Mouse (Mus musculus) kidney, embryonic 16.5 days (tissue): ENCODE data around the gene Camk2g. TPM values are rescaled to one million over a fixed set of nuclear protein-coding genes. Genes with fewer than 3 reads are reported as not detected.

Experiments used
- ATAC-seq: fragments of 200-750 bp; cut with Nextera tagmentation; 2 replicates; pipeline ENCODE4 v1.8.0; 2017; ENCODE audit warnings: moderate TSS enrichment; ENCODE audit not compliant: low FRiP score, low TSS enrichment
- H3K27ac ChIP-seq: fragments of 300-500 bp; sonication (generic); 2 replicates; pipeline ENCODE4 v1.5.1; 2014; ENCODE audit warnings: low read length
- H3K27me3 ChIP-seq: fragments of 300-500 bp; sonication (generic); 2 replicates; pipeline ENCODE4 v1.6.1; 2014; ENCODE audit warnings: low read length, control low read depth, mixed read lengths; ENCODE audit not compliant: insufficient read depth
- H3K36me3 ChIP-seq: fragments of 300-500 bp; sonication (generic); 2 replicates; pipeline ENCODE4 v1.6.1; 2014; ENCODE audit warnings: low read length, control low read depth, mixed read lengths; ENCODE audit not compliant: insufficient read depth
- H3K4me1 ChIP-seq: fragments of 300-500 bp; sonication (generic); 2 replicates; pipeline ENCODE4 v1.6.1; 2014; ENCODE audit warnings: low read length, control low read depth, mixed read lengths; ENCODE audit not compliant: insufficient read depth
- H3K4me2 ChIP-seq: fragments of 300-500 bp; sonication (generic); replicated peaks from 2 replicates; pipeline ENCODE4 v1.6.1; 2014; ENCODE audit warnings: low read depth, low read length
- H3K4me3 ChIP-seq: fragments of 300-500 bp; sonication (generic); 2 replicates; pipeline ENCODE4 v1.5.1; 2014; ENCODE audit warnings: mild to moderate bottlenecking, low read length
- H3K9ac ChIP-seq: fragments of 300-500 bp; sonication (generic); replicated peaks from 2 replicates; pipeline ENCODE4 v1.6.1; 2014; ENCODE audit warnings: low read length
- H3K9me3 ChIP-seq: fragments of 300-500 bp; sonication (generic); 2 replicates; pipeline ENCODE4 v1.6.1; 2016; ENCODE audit warnings: low read length, control low read depth
- WGBS: fragments of 180-500 bp; shearing (Covaris S2); extraction: QIAGEN DNeasy Blood & Tissue Kit; methylation state at CpG from one replicate; pipeline ENCODE4 v1.1.7; 2014; 5-methylcytosine and 5-hydroxymethylcytosine counted together
- polyA plus RNA-seq: library from polyadenylated mRNA; unstranded; fragments of >200 nt; fragmentation: Nextera tagmentation; extraction: Ambion mirVana; gene quantifications from 2 replicates; pipeline ENCODE4 v1.2.1, GENCODE M21; 2015

The Camk2g gene
- polyA plus RNA-seq, 1 experiment from 2014 or later = 46.0 TPM

DNA sequence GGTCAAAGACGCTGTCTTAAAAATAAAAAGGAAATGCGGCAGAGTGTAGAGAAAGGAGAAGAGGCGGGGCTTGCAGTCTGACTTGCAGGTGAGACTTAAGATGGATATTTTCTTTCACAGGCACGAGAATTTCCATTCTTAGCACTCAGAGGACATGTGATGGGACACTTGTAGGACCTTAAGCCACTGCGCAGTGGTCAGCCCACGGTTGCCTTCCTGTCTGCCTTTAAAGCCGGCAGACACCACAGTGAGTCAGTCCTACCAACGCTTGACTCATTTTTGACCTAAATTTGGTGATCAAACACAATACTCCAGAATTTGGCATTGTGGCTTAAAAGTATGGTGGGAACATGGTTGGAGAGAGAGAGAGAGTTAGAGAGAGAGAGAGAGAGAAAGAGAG, 17.3 kb upstream of the Camk2g start:
- ATAC-seq = no peak
- Histone ChIP-seq H3K9ac (no peak overlapping the region), H3K4me3 (no peak overlapping the region), H3K4me1 (no peaks in the 10 kb centered on the region), H3K27me3 (no peaks in the 10 kb centered on the region), H3K36me3 (no peaks in the 10 kb centered on the region), H3K4me2 (no peak overlapping the region), H3K27ac (no peak overlapping the region), H3K9me3 (no peaks in the 10 kb centered on the region)
- 86% methylated on average over 8 of the region's 8 CpGs for WGBS

DNA sequence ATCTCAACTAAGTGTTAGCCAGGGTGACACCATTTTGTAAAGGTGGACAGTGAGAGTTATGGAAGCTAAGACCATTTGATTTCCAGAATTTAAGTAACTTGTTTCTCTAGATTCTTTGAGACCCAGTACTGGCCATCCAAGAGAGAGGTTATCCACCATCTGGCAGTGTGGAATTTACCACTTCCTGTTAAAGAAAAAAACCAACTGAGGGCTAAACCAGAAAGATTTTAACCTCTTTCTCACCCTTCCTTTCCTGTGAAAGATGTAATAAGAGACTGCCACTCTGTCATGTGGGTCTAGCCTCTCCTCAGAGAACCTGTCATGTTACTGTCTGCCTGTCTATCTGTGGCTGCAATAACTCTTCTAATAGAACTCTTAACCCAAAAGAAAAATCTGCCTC, 15.9 kb upstream of the Camk2g start:
- H3K27me3 ChIP-seq = no peaks in the 10 kb centered on the region
- H3K36me3 ChIP-seq = no peaks in the 10 kb centered on the region
- peaks cover 5% of the 10 kb centered on the region for H3K4me1 ChIP-seq
- no peak overlapping the region for H3K9ac ChIP-seq
- H3K4me3 ChIP-seq = no peak overlapping the region
- ATAC-seq = no peak
- H3K4me2 ChIP-seq = no peak overlapping the region
- no peaks in the 10 kb centered on the region for H3K9me3 ChIP-seq
- H3K27ac ChIP-seq = no peak overlapping the region

DNA sequence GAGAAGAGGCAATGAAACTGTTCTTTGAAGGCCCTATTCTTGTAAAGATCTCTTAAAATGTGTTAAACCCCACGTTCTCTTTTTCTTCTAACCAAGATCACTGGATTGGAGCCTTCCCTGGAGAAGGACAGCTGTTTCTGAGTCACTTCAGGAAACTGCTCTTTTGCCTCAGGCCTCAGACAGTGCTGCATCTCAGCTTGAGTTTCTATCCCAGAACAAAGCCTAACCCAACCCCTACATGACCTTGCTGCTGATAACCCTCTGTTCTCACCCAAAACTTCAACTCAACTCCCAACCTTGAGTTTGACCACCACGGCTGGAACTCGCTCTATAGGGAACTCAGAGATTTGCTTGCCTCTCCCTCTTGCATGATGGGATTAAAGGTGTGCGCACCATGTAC, 15.5 kb upstream of the Camk2g start:
- Histone ChIP-seq H3K9me3 (no peaks in the 10 kb centered on the region), H3K27me3 (no peaks in the 10 kb centered on the region), H3K9ac (no peak overlapping the region), H3K36me3 (no peaks in the 10 kb centered on the region), H3K4me3 (no peak overlapping the region), H3K4me1 (peaks cover 8% of the 10 kb centered on the region), H3K4me2 (no peak overlapping the region), H3K27ac (no peak overlapping the region)
- ATAC-seq = no peak
- WGBS = 80% methylated on average over 4 of the region's 4 CpGs

DNA sequence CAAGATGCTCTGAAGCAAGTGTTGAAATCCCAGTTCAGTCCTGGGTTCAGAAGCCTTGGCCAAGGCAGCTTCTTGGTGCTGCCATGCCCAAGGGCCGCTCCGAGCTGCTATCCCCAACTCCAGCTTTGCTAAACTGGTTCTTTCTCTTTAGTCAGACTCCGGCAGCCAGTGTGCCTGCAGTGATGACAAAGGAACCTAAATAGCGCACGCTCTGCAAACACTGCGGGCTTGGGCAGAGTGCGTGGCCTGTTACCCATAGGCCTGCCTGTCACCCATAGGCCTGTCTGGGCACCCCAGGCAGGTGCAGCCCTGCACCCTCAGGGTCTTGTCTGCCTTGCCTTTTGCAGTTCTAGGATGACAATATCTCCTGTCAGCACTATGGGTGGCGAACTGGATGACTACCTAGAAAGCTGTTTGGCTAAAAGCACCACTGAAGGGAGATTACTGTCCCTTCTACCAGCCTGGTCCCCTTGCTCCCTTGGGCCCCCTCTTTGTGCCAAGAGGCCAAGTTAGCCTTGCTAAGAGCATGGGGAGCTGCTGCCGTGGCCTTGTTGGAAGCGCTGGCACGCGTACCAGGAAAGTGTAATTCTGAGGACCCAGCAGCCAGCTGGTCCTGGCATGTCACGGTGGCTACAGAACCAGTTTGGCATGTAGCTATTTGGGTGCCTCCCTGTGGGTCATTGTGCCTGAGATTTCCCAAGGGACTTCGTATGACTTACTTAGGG, 12.4 kb upstream of the Camk2g start:
- no peaks in the 10 kb centered on the region for H3K9me3 ChIP-seq
- no peaks in the 10 kb centered on the region for H3K27me3 ChIP-seq
- H3K4me1 ChIP-seq = peaks cover 15% of the 10 kb centered on the region
- H3K36me3 ChIP-seq = no peaks in the 10 kb centered on the region
- no peak overlapping the region for H3K4me3 ChIP-seq
- ATAC-seq = no peak
- H3K9ac ChIP-seq = no peak overlapping the region
- H3K27ac ChIP-seq = no peak overlapping the region
- 86% methylated on average over 14 of the region's 14 CpGs for WGBS
- H3K4me2 ChIP-seq = no peak overlapping the region

DNA sequence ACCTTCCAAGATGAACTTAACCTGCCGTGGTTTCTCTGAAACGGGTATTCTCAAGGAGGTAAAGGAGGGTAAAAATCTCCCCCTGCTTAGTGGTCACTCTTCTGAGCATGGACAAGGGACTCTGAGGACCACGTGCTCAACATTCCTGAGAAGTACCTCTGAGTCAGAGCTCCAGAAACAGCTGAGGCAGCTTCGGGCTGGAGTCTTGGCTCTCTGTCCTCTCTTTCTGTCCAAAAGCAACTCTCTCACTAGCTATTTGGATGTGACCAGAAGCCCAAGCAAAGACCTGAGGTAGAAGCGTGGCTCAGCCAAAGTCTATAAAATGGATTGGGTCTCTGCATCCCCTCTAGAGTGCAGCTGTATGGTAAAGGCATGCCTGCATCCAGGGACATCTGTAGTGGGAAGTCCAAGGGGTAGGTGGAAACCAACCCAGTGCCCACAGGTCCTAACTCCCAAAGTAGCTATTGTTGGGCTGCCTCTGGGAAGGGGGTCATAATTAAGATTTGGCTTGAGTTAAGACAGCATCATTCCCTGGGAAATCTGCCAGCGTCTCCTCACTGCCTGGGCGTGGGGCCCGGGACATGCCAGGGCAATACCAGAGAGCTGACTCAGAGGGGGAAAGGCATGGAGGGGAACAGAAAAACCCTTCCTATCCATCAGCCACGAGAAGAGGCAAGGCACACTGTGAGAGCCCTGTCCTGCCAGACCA, 11.2 kb upstream of the Camk2g start:
- H3K27me3 ChIP-seq = no peaks in the 10 kb centered on the region
- ATAC-seq = 0 out of 2 replicates have a peak, but pooled peaks have one; percentile 32
- WGBS = 57% methylated on average over 9 of the region's 9 CpGs
- H3K9me3 ChIP-seq = no peaks in the 10 kb centered on the region
- no peaks in the 10 kb centered on the region for H3K36me3 ChIP-seq
- H3K4me1 ChIP-seq = peaks cover 15% of the 10 kb centered on the region
- peak overlapping the region; percentile 54 for H3K27ac ChIP-seq
- no peak overlapping the region for H3K4me3 ChIP-seq
- no peak overlapping the region for H3K4me2 ChIP-seq
- H3K9ac ChIP-seq = no peak overlapping the region

DNA sequence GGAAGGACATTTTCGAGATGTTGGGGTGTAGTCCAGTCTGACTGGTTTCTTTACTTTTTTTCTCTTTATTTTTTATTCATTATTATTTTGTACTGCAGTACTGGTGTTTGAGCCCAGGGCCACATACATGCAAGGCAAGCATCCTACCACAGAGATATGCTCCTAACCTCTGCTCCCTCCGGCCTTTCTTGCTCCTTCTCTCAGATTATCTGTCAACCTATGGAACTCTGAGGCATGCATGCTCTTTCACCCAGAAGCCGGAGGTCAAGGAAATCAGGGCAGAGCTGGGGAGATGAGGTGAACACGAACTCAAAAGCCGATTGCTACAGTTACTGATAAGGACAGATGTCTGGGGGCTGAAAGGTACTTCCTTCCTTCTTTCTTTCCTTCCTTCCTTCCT, 10.6 kb upstream of the Camk2g start:
- Histone ChIP-seq H3K4me1 (peaks cover 15% of the 10 kb centered on the region), H3K9me3 (no peaks in the 10 kb centered on the region), H3K36me3 (no peaks in the 10 kb centered on the region), H3K4me2 (no peak overlapping the region), H3K27ac (no peak overlapping the region), H3K9ac (no peak overlapping the region), H3K4me3 (no peak overlapping the region), H3K27me3 (no peaks in the 10 kb centered on the region)
- ATAC-seq = no peak
- 67% methylated on average over 5 of the region's 5 CpGs for WGBS

DNA sequence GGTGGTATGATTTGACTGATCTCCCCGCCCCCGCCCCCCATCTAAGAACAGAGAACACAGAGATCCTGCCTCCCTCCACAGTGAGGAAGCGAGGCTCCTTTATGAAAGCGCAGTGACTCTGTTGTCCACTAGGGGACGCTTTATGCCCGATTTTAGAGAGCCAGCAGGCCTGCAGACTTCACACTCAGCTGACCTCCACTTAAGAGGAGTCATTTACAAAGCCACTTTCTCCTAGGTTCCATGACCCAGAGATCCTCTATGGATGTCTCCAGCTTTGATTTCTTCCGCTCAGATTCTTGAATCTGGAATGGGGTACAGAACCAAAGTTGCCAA, 9.7 kb upstream of the Camk2g start:
- ATAC-seq = peak; percentile 65; the same call in 1 of the 2 replicates
- WGBS = 2% methylated on average over 7 of the region's 7 CpGs
- no peak overlapping the region for H3K9ac ChIP-seq
- H3K4me2 ChIP-seq = no peak overlapping the region
- H3K4me1 ChIP-seq = peaks cover 15% of the 10 kb centered on the region
- H3K27me3 ChIP-seq = no peaks in the 10 kb centered on the region
- no peaks in the 10 kb centered on the region for H3K36me3 ChIP-seq
- H3K4me3 ChIP-seq = no peak overlapping the region
- no peak overlapping the region for H3K27ac ChIP-seq
- no peaks in the 10 kb centered on the region for H3K9me3 ChIP-seq

DNA sequence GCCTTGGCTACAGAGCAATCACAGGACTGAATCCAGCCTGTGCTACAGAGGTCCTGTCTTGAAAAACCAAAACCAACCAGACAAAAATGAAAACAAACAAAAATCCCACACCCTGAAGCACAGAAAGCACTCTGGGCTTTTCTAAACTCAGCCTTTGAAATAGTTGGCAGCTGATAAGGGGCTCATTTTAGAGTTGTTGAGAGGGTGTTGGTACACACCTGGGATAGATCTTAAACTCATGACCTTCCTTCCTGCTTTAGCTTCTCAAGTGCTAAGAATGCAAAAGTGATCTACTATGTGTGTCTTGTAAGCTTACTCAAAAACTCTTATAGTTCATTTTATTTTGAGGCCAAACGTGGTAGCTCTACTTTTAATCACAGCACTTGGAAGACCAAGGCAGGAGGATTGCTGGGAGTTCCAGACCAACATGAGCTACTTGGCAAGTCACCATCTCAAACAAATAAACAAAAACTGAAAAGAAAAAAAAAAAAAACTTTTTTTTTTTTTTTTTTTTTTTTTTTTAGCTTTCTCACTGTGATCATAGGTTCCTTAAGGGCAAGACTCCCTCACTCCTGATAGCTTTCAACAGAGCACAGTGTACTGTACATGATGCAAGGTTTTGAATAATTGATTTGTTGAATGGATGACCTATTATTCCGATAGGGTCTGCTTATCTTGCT, 9.2 kb upstream of the Camk2g start:
- Histone ChIP-seq H3K9ac (no peak overlapping the region), H3K36me3 (no peaks in the 10 kb centered on the region), H3K4me3 (no peak overlapping the region), H3K4me2 (no peak overlapping the region), H3K4me1 (peaks cover 15% of the 10 kb centered on the region), H3K9me3 (no peaks in the 10 kb centered on the region), H3K27ac (no peak overlapping the region), H3K27me3 (no peaks in the 10 kb centered on the region)
- WGBS = 36% methylated on average over 2 of the region's 2 CpGs
- peak; percentile 46; the same call in 1 of the 2 replicates for ATAC-seq

DNA sequence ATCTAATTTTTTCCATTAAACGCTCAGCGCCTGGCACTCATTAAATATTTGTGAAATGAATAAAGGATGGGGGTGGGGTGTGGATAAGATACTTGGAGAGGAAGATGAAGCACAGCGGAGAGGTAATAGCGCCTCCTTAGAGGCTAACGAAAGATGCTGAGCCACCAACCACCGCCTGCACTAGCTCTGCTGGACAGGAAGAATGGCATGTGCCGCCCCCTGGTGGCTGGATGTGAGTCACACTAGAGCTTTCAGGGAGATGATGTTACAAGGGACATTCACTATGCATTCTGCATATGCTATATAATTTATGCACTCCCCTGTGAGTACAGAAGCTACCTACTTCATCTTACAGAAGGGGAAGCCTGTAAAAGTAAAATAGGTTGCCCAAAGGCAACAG, 4.9 kb upstream of the Camk2g start:
- no peak for ATAC-seq
- H3K4me3 ChIP-seq = no peak overlapping the region
- H3K4me1 ChIP-seq = peaks cover 15% of the 10 kb centered on the region
- H3K9me3 ChIP-seq = no peaks in the 10 kb centered on the region
- H3K9ac ChIP-seq = no peak overlapping the region
- H3K36me3 ChIP-seq = no peaks in the 10 kb centered on the region
- H3K27ac ChIP-seq = no peak overlapping the region
- 11% methylated on average over 7 of the region's 7 CpGs for WGBS
- no peaks in the 10 kb centered on the region for H3K27me3 ChIP-seq
- no peak overlapping the region for H3K4me2 ChIP-seq

DNA sequence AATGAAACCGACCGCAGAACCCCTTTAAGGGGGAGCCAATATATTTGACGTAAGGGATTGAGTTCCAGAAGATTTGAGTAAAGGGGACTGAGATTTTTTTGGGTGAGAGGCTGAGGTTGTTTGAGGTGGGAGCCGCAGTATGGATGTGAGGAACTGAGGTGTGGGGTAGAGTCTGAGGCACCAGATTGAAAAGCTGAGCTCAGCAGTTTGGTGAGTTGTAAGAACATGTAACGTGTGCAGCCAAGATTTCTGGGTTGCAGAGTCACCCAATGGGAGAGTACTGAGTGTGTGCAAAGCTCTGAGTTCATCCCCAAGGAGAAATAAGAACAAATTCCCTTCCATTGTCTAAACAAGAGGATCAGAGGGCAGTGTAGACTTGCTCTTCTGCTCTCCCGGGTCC, 4.4 kb upstream of the Camk2g start:
- H3K9me3 ChIP-seq = no peaks in the 10 kb centered on the region
- H3K9ac ChIP-seq = no peak overlapping the region
- H3K4me2 ChIP-seq = no peak overlapping the region
- 84% methylated on average over 6 of the region's 6 CpGs for WGBS
- H3K27ac ChIP-seq = no peak overlapping the region
- ATAC-seq = no peak
- H3K36me3 ChIP-seq = no peaks in the 10 kb centered on the region
- no peak overlapping the region for H3K4me3 ChIP-seq
- peaks cover 14% of the 10 kb centered on the region for H3K4me1 ChIP-seq
- H3K27me3 ChIP-seq = no peaks in the 10 kb centered on the region
